Mouse (Mus musculus): ENCODE data around the gene Zfp648.

DNA sequence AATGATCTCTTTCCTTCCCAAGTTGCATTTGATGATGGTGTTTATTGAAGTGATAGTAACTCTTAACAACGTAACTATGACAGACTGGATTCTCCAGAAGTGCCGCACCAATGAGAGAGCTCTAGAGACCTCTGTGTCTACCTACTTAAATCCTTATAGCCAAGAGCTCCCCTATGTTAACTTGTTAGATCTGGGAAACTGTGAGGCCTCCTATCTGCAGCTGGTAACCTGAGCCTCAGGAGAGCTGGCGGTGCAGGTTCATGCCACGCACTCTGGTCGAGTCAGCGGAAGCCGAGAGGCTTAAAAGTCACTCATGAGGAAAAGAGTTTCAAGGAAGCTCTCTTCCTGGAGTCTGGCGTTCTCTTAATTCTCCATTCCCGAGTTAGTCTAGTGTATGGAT is 33.8 kb downstream of the Zfp648 start:
- TF ChIP-seq CTCF (IDR thresholded peaks at IDR 0.05; ENCODE audit: low read depth) (no peak), EP300 (IDR thresholded peaks at IDR 0.05; ENCODE audit: low read depth) (no peak)
